Mouse (Mus musculus) G1E (cell line): Measurements from ENCODE around the gene Idh2. TPM values are rescaled to one million over a fixed set of nuclear protein-coding genes. Genes with fewer than 3 reads are reported as not detected.

Experiments used
- ATAC-seq: 2 replicates; pipeline ENCODE4 v1.8.0; 2016; ENCODE audit warnings: mild to moderate bottlenecking; ENCODE audit not compliant: insufficient number of reproducible peaks, poor library complexity, low FRiP score, severe bottlenecking; ENCODE audit errors: extremely low read depth
- DNase-seq: peaks from one replicate; pipeline ENCODE4 v3.0.0; 2012; ENCODE audit warnings: low spot score
- H3K27me3 ChIP-seq: 2 replicates; pipeline ENCODE4 v1.6.1; 2012; ENCODE audit warnings: mild to moderate bottlenecking, low read length, inconsistent platforms; ENCODE audit not compliant: insufficient read depth
- H3K36me3 ChIP-seq: replicated peaks from 2 replicates; pipeline ENCODE3; 2012; ENCODE audit warnings: mild to moderate bottlenecking, inconsistent platforms
- H3K4me1 ChIP-seq: 2 replicates; pipeline ENCODE4 v1.6.1; 2012; ENCODE audit warnings: low read depth, low read length, inconsistent platforms, mixed read lengths; ENCODE audit not compliant: insufficient read depth
- H3K4me3 ChIP-seq: 2 replicates; pipeline ENCODE4 v1.5.1; 2012; ENCODE audit warnings: low read depth, mild to moderate bottlenecking, inconsistent platforms, low read length, moderate library complexity, mixed read lengths
- H3K9me3 ChIP-seq: replicated peaks from 2 replicates; pipeline ENCODE4 v1.6.1; 2012; ENCODE audit warnings: inconsistent platforms
- CTCF ChIP-seq: IDR thresholded peaks from 2 replicates; pipeline ENCODE4 v1.5.1; 2012; ENCODE audit warnings: low read depth, low read length, inconsistent platforms, mixed read lengths
- GATA1 ChIP-seq: IDR thresholded peaks from 2 replicates; pipeline ENCODE4 v1.6.1; 2012; ENCODE audit warnings: borderline replicate concordance, low read length, inconsistent platforms, mixed read lengths
- GATA2 ChIP-seq: IDR thresholded peaks from 2 replicates; pipeline ENCODE4 v1.6.1; 2012; ENCODE audit warnings: low read depth, low read length, inconsistent platforms, borderline replicate concordance
- POLR2AphosphoS5 ChIP-seq: IDR thresholded peaks from 2 replicates; pipeline ENCODE4 v1.6.1; 2012; ENCODE audit warnings: low read depth, low read length, inconsistent platforms; ENCODE audit not compliant: insufficient replicate concordance
- TAL1 ChIP-seq: conservative IDR thresholded peaks from 2 replicates; pipeline ENCODE4 v1.6.1; 2012; ENCODE audit warnings: low read depth, low read length, inconsistent platforms, mixed read lengths
- polyA plus RNA-seq: library from polyadenylated mRNA; stranded (reverse); fragments of >175 nt; gene quantifications from 2 replicates; pipeline ENCODE4 v1.2.3, GENCODE M21; 2012
- total RNA-seq, 2 experiments: library from RNA; stranded (forward) in 1 of 2; stranded (reverse) in 1 of 2; fragments of 200-1000 nt in 1 of 2; fragments of >200 nt in 1 of 2; fragmentation: Nextera tagmentation in 1 of 2; gene quantifications; 2 replicates each; pipeline ENCODE4 v1.2.3; 2014 to 2017

Idh2 gene
- total and polyA plus RNA-seq, 3 experiments, result 58.5 to 98.7 (median 90.0) TPM

- Histone ChIP-seq H3K9me3 (no peaks in the 10 kb centered on the region), H3K27me3 (no peaks in the 10 kb centered on the region), H3K4me3 (no peak overlapping the region), H3K4me1 (peaks cover 13% of the 10 kb centered on the region), H3K36me3 (peaks cover 98% of the 10 kb centered on the region)
- no peak for TF ChIP-seq CTCF
- TF ChIP-seq TAL1, result no peak
- no peak for TF ChIP-seq GATA1
- TF ChIP-seq GATA2, result no peak
- TF ChIP-seq POLR2AphosphoS5, result no peak
- ATAC-seq (no peak), DNase-seq (no peak)
Measured at GRCm38 (mm10) chr7:80091866-80092210, 23.4 kb downstream of the Idh2 start.

GRCm38 (mm10) chr7:80091004-80091865, 24.0 kb downstream of the Idh2 start:
- TF ChIP-seq TAL1 (no peak), CTCF (no peak), GATA2 (no peak), GATA1 (no peak), POLR2AphosphoS5 (no peak)
- no peak for DNase-seq
- H3K4me1 ChIP-seq, result peaks cover 13% of the 10 kb centered on the region
- H3K36me3 ChIP-seq, result peaks cover 98% of the 10 kb centered on the region
- ATAC-seq, result no peak
- H3K27me3 ChIP-seq, result no peaks in the 10 kb centered on the region
- no peak overlapping the region for H3K4me3 ChIP-seq
- no peaks in the 10 kb centered on the region for H3K9me3 ChIP-seq

- Histone ChIP-seq H3K9me3 (no peaks in the 10 kb centered on the region), H3K4me1 (peaks cover 16% of the 10 kb centered on the region), H3K36me3 (peaks cover 98% of the 10 kb centered on the region), H3K4me3 (no peak overlapping the region), H3K27me3 (no peaks in the 10 kb centered on the region)
- TF ChIP-seq GATA2 (no peak), POLR2AphosphoS5 (no peak), CTCF (no peak)
- ATAC-seq (no peak), DNase-seq (no peak)
Measured at GRCm38 (mm10) chr7:80090191-80091003, 24.8 kb downstream of the Idh2 start.

GRCm38 (mm10) chr7:80088191-80088590, 27.0 kb downstream of the Idh2 start:
- H3K27me3 ChIP-seq, result no peaks in the 10 kb centered on the region
- H3K4me1 ChIP-seq, result peaks cover 30% of the 10 kb centered on the region
- ATAC-seq (no peak), DNase-seq (no peak)
- no peak overlapping the region for H3K4me3 ChIP-seq
- H3K9me3 ChIP-seq, result no peaks in the 10 kb centered on the region
- peaks cover 96% of the 10 kb centered on the region for H3K36me3 ChIP-seq
- TF ChIP-seq POLR2AphosphoS5 (no peak), GATA2 (no peak), TAL1 (no peak), GATA1 (no peak), CTCF (no peak)

GRCm38 (mm10) chr7:80085970-80086715, 29.0 kb downstream of the Idh2 start:
- DNase-seq, result no peak
- H3K4me3 ChIP-seq, result no peak overlapping the region
- peaks cover 96% of the 10 kb centered on the region for H3K36me3 ChIP-seq

More at GRCm38 (mm10) chr7:80085970-80086715, 29.0 kb downstream of the Idh2 start:
- Histone ChIP-seq H3K9me3 (no peaks in the 10 kb centered on the region), H3K4me1 (peaks cover 36% of the 10 kb centered on the region), H3K27me3 (no peaks in the 10 kb centered on the region)
- no peak for TF ChIP-seq CTCF
- TF ChIP-seq POLR2AphosphoS5, result no peak
- TF ChIP-seq GATA2, result no peak
- TF ChIP-seq GATA1, result no peak
- TF ChIP-seq TAL1, result no peak
- no peak for ATAC-seq
